Mouse (Mus musculus) bone marrow, adult 2 months (tissue): Measurements from ENCODE around the gene Cyyr1.

Source experiments
- CTCF ChIP-seq: fragments of 200-500 bp; IDR thresholded peaks from 2 replicates; pipeline ENCODE4 v1.5.1; 2011; ENCODE audit warnings: low read length, control low read depth; ENCODE audit not compliant: control insufficient read depth, insufficient read depth
- POLR2A ChIP-seq: fragments of 200-500 bp; IDR thresholded peaks from 2 replicates; pipeline ENCODE4 v1.6.1; 2011; ENCODE audit warnings: low read depth, mild to moderate bottlenecking, control low read depth, low read length, borderline replicate concordance; ENCODE audit not compliant: control insufficient read depth

- TF ChIP-seq CTCF (no peak), POLR2A (no peak)
These were observed 159.7 kb downstream of the Cyyr1 start for GRCm38 (mm10) chr16:85393430-85393948.
